Mouse (Mus musculus): Measurements from ENCODE around the gene Zfp566. TPM values are rescaled to one million over a fixed set of nuclear protein-coding genes. Genes with fewer than 3 reads are reported as not detected.

The Zfp566 gene
- polyA plus RNA-seq, 1 experiment from 2014 or later, result 5.3 TPM

DNA sequence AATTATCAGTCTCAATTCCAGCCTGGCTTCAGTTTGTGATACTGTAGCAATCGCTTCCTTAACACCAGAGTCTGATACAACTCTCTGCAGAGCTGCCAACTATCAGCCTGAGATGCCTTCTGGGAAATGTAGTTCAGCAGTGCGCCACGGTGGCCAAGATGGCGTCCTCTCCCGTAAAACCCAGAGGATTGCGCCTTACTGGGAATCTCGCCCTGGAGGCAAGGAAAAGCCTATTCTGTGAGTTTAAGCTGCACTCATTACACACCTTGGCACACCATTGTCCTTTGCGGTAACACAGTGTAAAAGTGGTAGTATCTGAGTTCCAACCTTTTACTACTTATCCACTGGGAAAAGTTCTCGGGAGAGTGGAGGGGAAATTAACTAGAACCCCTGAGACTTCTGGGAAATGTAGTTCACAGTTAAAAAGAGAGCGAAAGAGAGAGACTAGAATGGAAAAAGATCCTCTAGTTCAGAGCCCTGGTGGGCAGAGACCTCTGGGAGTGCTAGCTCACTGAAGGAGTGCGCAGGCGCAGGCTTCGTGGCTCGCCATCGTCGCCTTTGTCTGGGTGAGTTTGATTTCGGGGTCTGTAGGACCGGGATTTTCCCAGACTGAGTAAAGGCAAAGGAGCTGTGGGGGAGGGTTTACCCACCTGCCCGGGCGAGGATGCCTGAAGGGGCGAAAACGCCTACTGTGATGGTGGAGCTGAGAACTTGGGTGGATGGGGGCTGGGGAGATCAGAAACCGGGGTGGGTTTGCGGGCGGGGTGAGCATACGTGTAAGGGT is 4.5 kb upstream of the Zfp566 start, which contains the start of gene Zfp260:
Zfp260 (plus strand) TSS at position 132 of the 784 bp plus-strand sequence.
- CTCF ChIA-PET, result interaction anchor here (0.9 to 2.1 kb wide), 4 partner anchors 9 to 114 kb away, joined by 3 to 5 read pairs (median 4); no protein-coding TSS in a partner anchor
- TF ChIP-seq CTCF (IDR thresholded peaks at IDR 0.05), result peak; percentile 23
- H3K27me3 ChIP-seq, result no peaks in the 10 kb centered on the region
- POLR2A ChIA-PET, result interaction anchor here (0.7 to 1.6 kb wide), 4 partner anchors 27 to 74 kb away, joined by 3 to 4 read pairs (median 3); no protein-coding TSS in a partner anchor
- in situ Hi-C loops (cut with MboI; ENCODE audit: low pct_unique_long_range_greater_than_20kb), result no loop called here
- ATAC-seq, result peak; percentile 63
- peak; percentile 90 for DNase-seq (ENCODE audit: low read depth, low spot score)

GRCm38 (mm10) chr7:30093918-30094415 is 3.6 kb upstream of the Zfp566 start:
- ChIA-PET CTCF (interaction anchor here (0.9 to 2.1 kb wide), 4 partner anchors 9 to 111 kb away, joined by 3 to 5 read pairs (median 4); no protein-coding TSS in a partner anchor), POLR2A (no interaction called here)
- ATAC-seq, result no peak
- TF ChIP-seq CTCF (IDR thresholded peaks at IDR 0.05), result no peak
- no peak for DNase-seq (ENCODE audit: low read depth, low spot score)
- in situ Hi-C loops (cut with MboI; ENCODE audit: low pct_unique_long_range_greater_than_20kb), result no loop called here
- H3K27me3 ChIP-seq, result no peaks in the 10 kb centered on the region

- no peaks in the 10 kb centered on the region for H3K27me3 ChIP-seq
Measured at GRCm38 (mm10) chr7:30092666-30093065, 2.3 kb upstream of the Zfp566 start.

DNA sequence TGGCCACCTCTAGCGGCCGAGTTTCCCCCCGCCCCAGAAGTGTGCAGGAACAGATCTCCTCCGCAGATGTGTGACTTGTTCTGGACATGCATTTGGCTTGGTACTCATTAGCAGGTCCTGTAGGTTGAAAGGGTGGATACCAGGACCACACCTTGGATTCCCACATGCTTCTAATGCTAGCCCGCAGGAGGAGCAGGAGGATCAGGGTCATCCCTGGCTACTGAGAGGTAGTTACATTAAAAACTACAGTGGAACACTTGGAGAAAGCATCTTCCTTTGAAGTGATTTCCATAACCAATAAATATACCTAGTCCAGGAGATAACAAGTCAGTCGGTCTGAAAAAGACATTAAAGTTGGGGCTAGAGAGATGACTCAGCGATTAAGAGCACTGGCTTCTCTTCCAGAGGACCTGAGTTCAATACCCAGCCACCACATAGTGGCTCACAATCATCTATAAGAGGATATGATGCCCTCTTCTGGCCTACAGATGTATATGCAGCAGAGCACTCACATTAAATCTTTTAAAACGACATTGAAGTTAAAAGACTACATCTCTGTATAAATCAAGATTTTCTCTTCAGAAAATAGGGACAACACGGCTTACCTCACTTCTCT is 751 bp upstream of the Zfp566 start:
- ChIA-PET POLR2A (interaction anchor here (0.9 kb wide), 1 partner anchor 31 kb away, joined by 3 read pairs; the partner anchor contains the start of gene Zfp382), CTCF (interaction anchor here (2.0 kb wide), 1 partner anchor 78 kb away, joined by 6 read pairs; no protein-coding TSS in a partner anchor)
- peak; percentile 68 for TF ChIP-seq CTCF (IDR thresholded peaks at IDR 0.05)
- DNase-seq (ENCODE audit: low read depth, low spot score) (no peak), ATAC-seq (no peak)
- H3K27me3 ChIP-seq, result no peaks in the 10 kb centered on the region
- in situ Hi-C loops (cut with MboI; ENCODE audit: low pct_unique_long_range_greater_than_20kb), result no loop called here

More at GRCm38 (mm10) chr7:30092666-30093065, 2.3 kb upstream of the Zfp566 start:
- ATAC-seq, result no peak
- POLR2A ChIA-PET, result no interaction called here
- in situ Hi-C loops (cut with MboI; ENCODE audit: low pct_unique_long_range_greater_than_20kb), result no loop called here
- TF ChIP-seq CTCF (IDR thresholded peaks at IDR 0.05), result no peak
- CTCF ChIA-PET, result interaction anchor here (0.8 to 1.7 kb wide), 2 partner anchors 21 to 80 kb away, joined by 3 to 5 read pairs; no protein-coding TSS in a partner anchor
- no peak for DNase-seq (ENCODE audit: low read depth, low spot score)

GRCm38 (mm10) chr7:30089405-30089804 is 922 bp downstream of the Zfp566 start:
- DNase-seq (ENCODE audit: low read depth, low spot score) (no peak), ATAC-seq (no peak)
- CTCF ChIA-PET, result interaction anchor here (0.8 kb wide), 1 partner anchor 27 kb away, joined by 3 read pairs; no protein-coding TSS in a partner anchor
- POLR2A ChIA-PET, result interaction anchor here (0.6 kb wide), 1 partner anchor 18 kb away, joined by 3 read pairs; no protein-coding TSS in a partner anchor
- no peaks in the 10 kb centered on the region for H3K27me3 ChIP-seq
- TF ChIP-seq CTCF (IDR thresholded peaks at IDR 0.05), result no peak
- in situ Hi-C loops (cut with MboI; ENCODE audit: low pct_unique_long_range_greater_than_20kb), result no loop called here

- in situ Hi-C loops (cut with MboI; ENCODE audit: low pct_unique_long_range_greater_than_20kb), result no loop called here
- ChIA-PET POLR2A (no interaction called here), CTCF (no interaction called here)
- no peak for TF ChIP-seq CTCF (IDR thresholded peaks at IDR 0.05)
- DNase-seq (ENCODE audit: low read depth, low spot score), result no peak
- ATAC-seq, result no peak
- no peaks in the 10 kb centered on the region for H3K27me3 ChIP-seq
Measured at GRCm38 (mm10) chr7:30086524-30086923, 3.8 kb downstream of the Zfp566 start.

DNA sequence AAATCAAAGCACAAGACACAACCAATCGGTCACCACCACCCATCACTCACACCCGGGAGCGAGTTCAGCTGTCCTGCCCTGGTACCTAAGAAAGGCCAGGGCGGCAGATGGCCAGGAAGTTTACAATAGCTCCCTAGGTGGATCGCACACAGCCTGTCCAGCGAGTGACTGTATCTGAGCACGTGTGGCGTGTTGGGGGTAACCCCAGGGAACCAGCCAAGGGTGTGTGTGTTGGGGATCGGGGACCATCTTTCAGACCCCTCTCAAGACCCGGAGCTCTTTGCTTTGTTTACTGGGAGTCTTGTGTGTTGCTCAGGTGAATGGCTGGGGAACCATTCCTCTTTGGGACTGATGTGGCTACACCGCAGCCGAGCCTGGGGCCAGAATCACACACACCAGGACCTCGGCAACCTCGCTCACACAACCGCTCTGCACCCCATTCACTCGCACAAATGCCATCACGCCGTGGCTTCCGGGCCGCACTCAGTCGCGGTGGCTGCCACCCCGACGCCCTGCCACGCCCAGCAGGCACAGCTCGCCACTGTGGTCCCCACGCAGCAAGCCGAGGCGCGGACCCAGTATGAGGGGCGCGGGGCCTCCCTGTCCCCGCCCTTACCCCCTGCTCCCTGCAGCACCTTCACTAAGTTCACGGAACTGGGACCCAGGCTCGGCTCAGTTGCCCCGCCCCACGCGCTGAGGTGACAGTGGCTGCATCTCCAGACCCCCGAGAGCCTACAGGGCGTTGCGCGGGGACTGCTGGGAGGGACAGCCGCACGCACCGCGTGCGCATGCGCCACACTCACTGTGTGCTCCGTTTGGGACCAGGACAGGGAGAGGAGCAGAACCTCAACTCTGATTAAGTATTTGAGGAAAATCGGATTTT is 17.9 kb downstream of the Zfp566 start, which contains the start of gene Zfp82:
Zfp82 (minus strand) TSS at position 755 of the 883 bp plus-strand sequence.
- CTCF ChIA-PET, result interaction anchor here (1.0 to 1.5 kb wide), 2 partner anchors 12 to 21 kb away, joined by 3 read pairs; no protein-coding TSS in a partner anchor
- POLR2A ChIA-PET, result interaction anchor here (0.8 to 1.0 kb wide), 2 partner anchors 73 to 77 kb away, joined by 3 read pairs; no protein-coding TSS in a partner anchor
- DNase-seq (ENCODE audit: low read depth, low spot score) (no peak), ATAC-seq (peak; percentile 75)
- in situ Hi-C loops (cut with MboI; ENCODE audit: low pct_unique_long_range_greater_than_20kb), result no loop called here
- TF ChIP-seq CTCF (IDR thresholded peaks at IDR 0.05), result no peak
- no peaks in the 10 kb centered on the region for H3K27me3 ChIP-seq

DNA sequence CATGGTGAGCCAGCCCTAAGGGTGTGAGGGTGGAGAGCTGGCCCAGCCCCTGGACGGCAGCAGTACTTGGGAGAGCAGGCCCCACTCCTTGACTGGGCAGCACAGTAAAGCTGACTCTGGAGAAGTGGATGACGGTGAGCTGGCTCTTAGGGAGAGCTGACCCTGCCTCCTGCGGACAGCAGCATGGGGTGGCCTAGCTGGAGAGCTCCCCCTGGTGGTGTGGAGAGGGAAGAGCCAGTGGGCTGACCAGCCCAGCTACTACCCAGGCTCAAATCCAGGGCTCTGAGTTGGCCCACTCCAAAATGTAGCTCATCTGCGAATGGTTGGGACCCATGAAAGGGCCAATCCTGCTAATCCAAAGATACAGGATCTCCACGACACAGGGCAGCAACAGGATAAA is 25.7 kb downstream of the Zfp566 start:
- no peak for ATAC-seq
- no peak for DNase-seq (ENCODE audit: low read depth, low spot score)
- POLR2A ChIA-PET, result no interaction called here
- CTCF ChIA-PET, result interaction anchor here (0.7 to 0.9 kb wide), 2 partner anchors 42 to 83 kb away, joined by 3 read pairs; no protein-coding TSS in a partner anchor
- TF ChIP-seq CTCF (IDR thresholded peaks at IDR 0.05), result peak; percentile 41
- no peaks in the 10 kb centered on the region for H3K27me3 ChIP-seq
- in situ Hi-C loops (cut with MboI; ENCODE audit: low pct_unique_long_range_greater_than_20kb), result no loop called here

- DNase-seq (ENCODE audit: low read depth, low spot score), result no peak
- ChIA-PET POLR2A (interaction anchor here (0.7 kb wide), 1 partner anchor 100 kb away, joined by 3 read pairs; no protein-coding TSS in a partner anchor), CTCF (interaction anchor here (0.9 kb wide), 1 partner anchor 26 kb away, joined by 3 read pairs; no protein-coding TSS in a partner anchor)
- peak; percentile 66 for TF ChIP-seq CTCF (IDR thresholded peaks at IDR 0.05)
- ATAC-seq, result no peak
- in situ Hi-C loops (cut with MboI; ENCODE audit: low pct_unique_long_range_greater_than_20kb), result no loop called here
- no peaks in the 10 kb centered on the region for H3K27me3 ChIP-seq
Measured at GRCm38 (mm10) chr7:30062478-30062877, 27.8 kb downstream of the Zfp566 start.
